Mouse (Mus musculus): Measurements from ENCODE around the gene Fem1b.

- TF ChIP-seq POLR2A (IDR thresholded peaks at IDR 0.05; ENCODE audit: control insufficient read depth, low read depth, low read length) (no peak), CTCF (IDR thresholded peaks at IDR 0.05; ENCODE audit: control insufficient read depth, insufficient read depth, insufficient replicate concordance, low read depth, low read length) (no peak)
Measured at GRCm38 (mm10) chr9:62858266-62859019, 46.7 kb upstream of the Fem1b start.
